Comparison of ENCODE assay signal across 15 mouse cellular contexts in the genomic region with DNA sequence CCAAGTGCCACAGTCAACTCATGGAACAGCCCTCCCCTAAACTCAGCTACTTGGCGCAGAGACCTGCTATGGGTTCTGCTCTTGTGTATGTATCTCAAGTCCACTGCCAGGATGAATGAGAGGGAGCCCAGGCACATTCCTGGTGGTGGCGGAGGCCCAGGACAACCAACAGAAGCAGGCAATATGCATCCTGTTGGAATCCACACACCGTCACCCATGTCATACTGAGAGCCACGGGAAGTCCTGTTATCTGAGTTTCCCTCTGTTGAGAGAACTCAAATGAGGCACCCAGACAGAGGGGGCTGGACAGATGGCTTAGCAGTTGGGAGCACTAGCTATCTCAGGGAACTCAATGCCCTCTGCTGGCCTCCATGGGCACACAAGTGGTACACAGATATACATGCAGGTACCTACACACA.
DNase-seq lines count a peak whose midpoint lies in the region; ATAC-seq and TF ChIP-seq lines count a peak whose summit lies in the region.
"Had no signal": no experiment of that assay in that cellular context is flagged by ENCODE, and none has a peak within 500 bp of the region (broad histone marks: within the 10 kb centered on the region; RNA-seq: fewer than 3 reads in every experiment).

No protein-coding gene starts in this region.

- TF ChIP-seq CTCF in heart, adult 2 months (IDR thresholded peaks at IDR 0.05) = peak; percentile 43
- TF ChIP-seq CTCF in lung, embryonic 14.5 days (IDR thresholded peaks at IDR 0.05; ENCODE audit: low read depth) = 0 out of 2 replicates have a peak, but pooled peaks have one; percentile 9
- no peak for TF ChIP-seq CTCF in lung, adult 2 months (IDR thresholded peaks at IDR 0.05; ENCODE audit: insufficient read depth, low read length)
- no peak for TF ChIP-seq CTCF in thymus, adult 2 months (IDR thresholded peaks at IDR 0.05; ENCODE audit: borderline replicate concordance, control insufficient read depth, extremely low read depth, insufficient read depth, low read length, poor library complexity)

- intact Hi-C loops in heart, adult 2 months (cut with DNase I) = no loop called here
- intact Hi-C loops in heart, postnatal 36 days (cut with DNase I) = no loop called here
- intact Hi-C loops in heart, postnatal 10 days (cut with DNase I) = no loop called here

- no peak overlapping the region for H3K4me3 ChIP-seq in heart, adult 2 months
- H3K4me3 ChIP-seq in lung, embryonic 14.5 days (ENCODE audit: low read depth, low read length) = no peak overlapping the region
- no peak overlapping the region for H3K4me3 ChIP-seq in lung, adult 2 months (replicated peaks; ENCODE audit: extremely low read depth, low read depth, low read length)
- no peak overlapping the region for H3K4me3 ChIP-seq in thymus, adult 2 months (ENCODE audit: control insufficient read depth, insufficient read depth, low read length)
- H3K4me3 ChIP-seq: embryonic facial prominence, embryonic 15.5 days; liver, embryonic 13.5 days had no signal

- H3K36me3 ChIP-seq in heart, adult 2 months (ENCODE audit: control insufficient read depth, insufficient read depth, low read length) = no peaks in the 10 kb centered on the region
- H3K36me3 ChIP-seq in lung, embryonic 14.5 days (ENCODE audit: insufficient read depth) = no peaks in the 10 kb centered on the region
- H3K36me3 ChIP-seq in thymus, adult 2 months (ENCODE audit: control insufficient read depth, insufficient read depth, low read length) = no peaks in the 10 kb centered on the region
- H3K36me3 ChIP-seq: embryonic facial prominence, embryonic 15.5 days; liver, embryonic 13.5 days had no signal

- no peaks in the 10 kb centered on the region for H3K79me2 ChIP-seq in heart, adult 2 months (replicated peaks; ENCODE audit: control insufficient read depth, insufficient read depth, low read length)

- 35% methylated on average over 4 of the region's 4 CpGs for WGBS in heart, adult 2 months
- WGBS in lung, embryonic 14.5 days = 54% methylated on average over 4 of the region's 4 CpGs
- WGBS in lung, adult 2 months = 42% methylated on average over 4 of the region's 4 CpGs
- WGBS in thymus, adult 2 months = 65% methylated on average over 4 of the region's 4 CpGs

- H3K4me2 ChIP-seq in lung, embryonic 14.5 days = no peak overlapping the region
- H3K4me2 ChIP-seq: embryonic facial prominence, embryonic 15.5 days; liver, embryonic 13.5 days had no signal

- no peak for DNase-seq in heart, adult 2 months
- DNase-seq in heart, postnatal 36 days = no peak
- no peak for DNase-seq in lung, embryonic 14.5 days
- no peak for DNase-seq in lung, adult 2 months
- DNase-seq in cerebellum, adult 9-10 months = peak; percentile 80
- peak; percentile 24 to 33 for DNase-seq in heart, postnatal 10 days
- no peak for DNase-seq in thymus, adult 2 months
- no peak for DNase-seq in kidney, adult 8-10 months
- DNase-seq: adrenal gland, adult 2 months; kidney, postnatal 10 days; liver, embryonic 13.5 days had no signal

- TF ChIP-seq POLR2A in heart, adult 2 months (IDR thresholded peaks at IDR 0.05; ENCODE audit: insufficient read depth, low read depth, low read length) = no peak
- TF ChIP-seq POLR2A in lung, adult 2 months (IDR thresholded peaks at IDR 0.05; ENCODE audit: borderline replicate concordance, extremely low read depth, low read depth, low read length) = no peak
- TF ChIP-seq POLR2A in thymus, adult 2 months (IDR thresholded peaks at IDR 0.05; ENCODE audit: control insufficient read depth, extremely low read depth, insufficient read depth, low read length, poor library complexity) = no peak

- no peak for ATAC-seq in lung, embryonic 14.5 days (ENCODE audit: insufficient read depth)
- ATAC-seq: CD4-positive, CD25-positive, alpha-beta regulatory T cell, adult 4 months; hindbrain, embryonic 16.5 days had no signal

- no peaks in the 10 kb centered on the region for H3K9me3 ChIP-seq in lung, embryonic 14.5 days (ENCODE audit: low read depth, low read length)
- H3K9me3 ChIP-seq: embryonic facial prominence, embryonic 15.5 days; liver, embryonic 13.5 days had no signal

- peaks cover 9% of the 10 kb centered on the region for H3K4me1 ChIP-seq in heart, adult 2 months (ENCODE audit: control insufficient read depth, insufficient read depth, low read length)
- H3K4me1 ChIP-seq in lung, embryonic 14.5 days (ENCODE audit: insufficient read depth) = no peaks in the 10 kb centered on the region
- H3K4me1 ChIP-seq in lung, adult 2 months (ENCODE audit: control insufficient read depth, insufficient read depth, low read length) = peaks cover 4% of the 10 kb centered on the region; the same call in 1 of the 2 replicates
- H3K4me1 ChIP-seq in thymus, adult 2 months (replicated peaks; ENCODE audit: control insufficient read depth, insufficient read depth, low read length) = no peaks in the 10 kb centered on the region
- H3K4me1 ChIP-seq: embryonic facial prominence, embryonic 15.5 days; liver, embryonic 13.5 days had no signal

- no peak for TF ChIP-seq EP300 in heart, adult 2 months (IDR thresholded peaks at IDR 0.05; ENCODE audit: insufficient read depth, low read depth, low read length)

- H3K27ac ChIP-seq in heart, adult 2 months = no peak overlapping the region
- H3K27ac ChIP-seq in lung, embryonic 14.5 days (ENCODE audit: low read depth) = no peak overlapping the region
- no peak overlapping the region for H3K27ac ChIP-seq in thymus, adult 2 months (ENCODE audit: control insufficient read depth, insufficient read depth, low read length)
- H3K27ac ChIP-seq: embryonic facial prominence, embryonic 15.5 days; liver, embryonic 13.5 days; macrophage had no signal

- H3K27me3 ChIP-seq in heart, adult 2 months (ENCODE audit: control insufficient read depth, insufficient read depth, low read length) = no peaks in the 10 kb centered on the region
- no peaks in the 10 kb centered on the region for H3K27me3 ChIP-seq in lung, embryonic 14.5 days (ENCODE audit: insufficient read depth, low read length)
- H3K27me3 ChIP-seq in thymus, adult 2 months (ENCODE audit: control insufficient read depth, insufficient read depth, low read length) = no peaks in the 10 kb centered on the region
- H3K27me3 ChIP-seq: embryonic facial prominence, embryonic 15.5 days; liver, embryonic 13.5 days had no signal

- H3K9ac ChIP-seq in heart, adult 2 months (ENCODE audit: low read depth, low read length) = no peak overlapping the region
- no peak overlapping the region for H3K9ac ChIP-seq in lung, embryonic 14.5 days
- H3K9ac ChIP-seq: embryonic facial prominence, embryonic 15.5 days; liver, embryonic 13.5 days had no signal

Comparison
In these comparisons a context has a peak if more than half of its experiments do, and no peak if none do; other contexts are left out.
1. DNase-seq: peak in cerebellum, adult 9-10 months (single experiment) and heart, postnatal 10 days (2 of 2); none in heart, adult 2 months (0 of 2), heart, postnatal 36 days (0 of 2), lung, embryonic 14.5 days (single experiment), lung, adult 2 months (single experiment), thymus, adult 2 months (single experiment) and kidney, adult 8-10 months (0 of 2).
2. CTCF ChIP-seq: peak in heart, adult 2 months (single experiment) and lung, embryonic 14.5 days (single experiment); none in lung, adult 2 months (single experiment) and thymus, adult 2 months (single experiment).